Mouse (Mus musculus) bone marrow, adult 2 months (tissue): ENCODE measurements around the gene Thumpd3.

Source experiments
- CTCF ChIP-seq: fragments of 200-500 bp; IDR thresholded peaks from 2 replicates; pipeline ENCODE4 v1.5.1; 2011; ENCODE audit warnings: low read length, control low read depth; ENCODE audit not compliant: control insufficient read depth, insufficient read depth
- POLR2A ChIP-seq: fragments of 200-500 bp; IDR thresholded peaks from 2 replicates; pipeline ENCODE4 v1.6.1; 2011; ENCODE audit warnings: low read depth, mild to moderate bottlenecking, control low read depth, low read length, borderline replicate concordance; ENCODE audit not compliant: control insufficient read depth

GRCm38 (mm10) chr6:113052972-113053371 lies 6.9 kb downstream of the Thumpd3 start:
- TF ChIP-seq CTCF (no peak), POLR2A (no peak)
